Mouse (Mus musculus): Measurements from ENCODE around the gene Foxp1. TPM values are rescaled to one million over a fixed set of nuclear protein-coding genes. Genes with fewer than 3 reads are reported as not detected.
A peak's percentile ranks its signal among the peaks of the same experiment; 100 is the strongest.

Gene Foxp1
- polyA plus RNA-seq, 2 experiments: 7.9 to 10.6 TPM

- H3K9ac ChIP-seq (replicated peaks): no peak overlapping the region
- ATAC-seq (ENCODE audit: insufficient read depth) (no peak), DNase-seq (ENCODE audit: low read depth in 3 of 3, low spot score in 3 of 3) (no peak)
- 33% methylated on average over 2 of the region's 2 CpGs for WGBS (ENCODE audit: insufficient replicate concordance)
- H3K4me1 ChIP-seq (replicated peaks; ENCODE audit: control insufficient read depth in 2 of 2, insufficient read depth in 2 of 2, low read length in 1 of 2): peaks cover 0 to 10% of the 10 kb centered on the region in 2 experiments; a peak in 2 of 4 replicates
- no peaks in the 10 kb centered on the region for H3K27me3 ChIP-seq (ENCODE audit: control insufficient read depth, insufficient read depth, low read length)
- no peak overlapping the region for H3K27ac ChIP-seq
- H3K4me2 ChIP-seq (ENCODE audit: low read depth): no peak overlapping the region
- TF ChIP-seq CTCF (IDR thresholded peaks at IDR 0.05; ENCODE audit: low read depth) (no peak), EP300 (IDR thresholded peaks at IDR 0.05; ENCODE audit: low read depth) (no peak)
- H3K4me3 ChIP-seq (ENCODE audit: insufficient read depth in 1 of 2, low read depth in 2 of 2, low read length in 2 of 2): no peak overlapping the region
- H3K36me3 ChIP-seq (replicated peaks; ENCODE audit: control insufficient read depth, insufficient read depth, low read depth): no peaks in the 10 kb centered on the region
- no peaks in the 10 kb centered on the region for H3K9me3 ChIP-seq (ENCODE audit: control insufficient read depth, low read length)
These were observed 264.8 kb downstream of the Foxp1 start for GRCm38 (mm10) chr6:99257676-99258075.

- no peak for DNase-seq (ENCODE audit: low read depth in 3 of 3, low spot score in 3 of 3)
- ATAC-seq (ENCODE audit: insufficient read depth): no peak
- Histone ChIP-seq H3K4me2 (ENCODE audit: low read depth) (no peak overlapping the region), H3K4me3 (ENCODE audit: insufficient read depth in 1 of 2, low read depth in 2 of 2, low read length in 2 of 2) (no peak overlapping the region), H3K27me3 (ENCODE audit: control insufficient read depth, insufficient read depth, low read length) (no peaks in the 10 kb centered on the region), H3K27ac (no peak overlapping the region), H3K9ac (replicated peaks) (no peak overlapping the region), H3K9me3 (ENCODE audit: control insufficient read depth, low read length) (no peaks in the 10 kb centered on the region), H3K36me3 (replicated peaks; ENCODE audit: control insufficient read depth, insufficient read depth, low read depth) (no peaks in the 10 kb centered on the region), H3K4me1 (replicated peaks; ENCODE audit: control insufficient read depth in 2 of 2, insufficient read depth in 2 of 2, low read length in 1 of 2) (0 out of 4 replicates have a peak, but pooled peaks cover 0 to 4% of the 10 kb centered on the region in 2 experiments)
- TF ChIP-seq EP300 (IDR thresholded peaks at IDR 0.05; ENCODE audit: low read depth) (no peak), CTCF (IDR thresholded peaks at IDR 0.05; ENCODE audit: low read depth) (no peak)
- WGBS (ENCODE audit: insufficient replicate concordance): 64% methylated on average over 8 of the region's 8 CpGs
These were observed 269.2 kb downstream of the Foxp1 start for GRCm38 (mm10) chr6:99253331-99253730.

GRCm38 (mm10) chr6:99252816-99253215 lies 269.7 kb downstream of the Foxp1 start:
- H3K4me2 ChIP-seq (ENCODE audit: low read depth): no peak overlapping the region
- no peaks in the 10 kb centered on the region for H3K36me3 ChIP-seq (replicated peaks; ENCODE audit: control insufficient read depth, insufficient read depth, low read depth)
- no peak for DNase-seq (ENCODE audit: low read depth in 3 of 3, low spot score in 3 of 3)
- no peak for ATAC-seq (ENCODE audit: insufficient read depth)
- WGBS (ENCODE audit: insufficient replicate concordance): 57% methylated on average over 5 of the region's 5 CpGs
- H3K27me3 ChIP-seq (ENCODE audit: control insufficient read depth, insufficient read depth, low read length): no peaks in the 10 kb centered on the region
- H3K4me3 ChIP-seq (ENCODE audit: insufficient read depth in 1 of 2, low read depth in 2 of 2, low read length in 2 of 2): no peak overlapping the region
- H3K9me3 ChIP-seq (ENCODE audit: control insufficient read depth, low read length): no peaks in the 10 kb centered on the region
- H3K4me1 ChIP-seq (replicated peaks; ENCODE audit: control insufficient read depth in 2 of 2, insufficient read depth in 2 of 2, low read length in 1 of 2): 0 out of 4 replicates have a peak, but pooled peaks cover 0 to 4% of the 10 kb centered on the region in 2 experiments
- H3K27ac ChIP-seq: no peak overlapping the region
- H3K9ac ChIP-seq (replicated peaks): no peak overlapping the region
- TF ChIP-seq CTCF (IDR thresholded peaks at IDR 0.05; ENCODE audit: low read depth) (no peak), EP300 (IDR thresholded peaks at IDR 0.05; ENCODE audit: low read depth) (no peak)

- Histone ChIP-seq H3K36me3 (replicated peaks; ENCODE audit: control insufficient read depth, insufficient read depth, low read depth) (no peaks in the 10 kb centered on the region), H3K27me3 (ENCODE audit: control insufficient read depth, insufficient read depth, low read length) (no peaks in the 10 kb centered on the region), H3K27ac (no peak overlapping the region), H3K4me3 (ENCODE audit: insufficient read depth in 1 of 2, low read depth in 2 of 2, low read length in 2 of 2) (no peak overlapping the region), H3K9me3 (ENCODE audit: control insufficient read depth, low read length) (no peaks in the 10 kb centered on the region), H3K4me1 (replicated peaks; ENCODE audit: control insufficient read depth in 2 of 2, insufficient read depth in 2 of 2, low read length in 1 of 2) (0 out of 4 replicates have a peak, but pooled peaks cover 0 to 4% of the 10 kb centered on the region in 2 experiments), H3K4me2 (ENCODE audit: low read depth) (no peak overlapping the region), H3K9ac (replicated peaks) (no peak overlapping the region)
- TF ChIP-seq CTCF (IDR thresholded peaks at IDR 0.05; ENCODE audit: low read depth) (peak; percentile 40), EP300 (IDR thresholded peaks at IDR 0.05; ENCODE audit: low read depth) (no peak)
- no peak for DNase-seq (ENCODE audit: low read depth in 3 of 3, low spot score in 3 of 3)
- no peak for ATAC-seq (ENCODE audit: insufficient read depth)
- 54% methylated on average over 4 of the region's 4 CpGs for WGBS (ENCODE audit: insufficient replicate concordance)
These were observed 270.6 kb downstream of the Foxp1 start for GRCm38 (mm10) chr6:99251924-99252323.

GRCm38 (mm10) chr6:99251222-99251621 lies 271.3 kb downstream of the Foxp1 start:
- no peaks in the 10 kb centered on the region for H3K27me3 ChIP-seq (ENCODE audit: control insufficient read depth, insufficient read depth, low read length)
- TF ChIP-seq EP300 (IDR thresholded peaks at IDR 0.05; ENCODE audit: low read depth) (no peak), CTCF (IDR thresholded peaks at IDR 0.05; ENCODE audit: low read depth) (no peak)
- H3K9me3 ChIP-seq (ENCODE audit: control insufficient read depth, low read length): no peaks in the 10 kb centered on the region
- no peak for ATAC-seq (ENCODE audit: insufficient read depth)
- H3K36me3 ChIP-seq (replicated peaks; ENCODE audit: control insufficient read depth, insufficient read depth, low read depth): no peaks in the 10 kb centered on the region
- H3K9ac ChIP-seq (replicated peaks): no peak overlapping the region
- no peak overlapping the region for H3K4me3 ChIP-seq (ENCODE audit: insufficient read depth in 1 of 2, low read depth in 2 of 2, low read length in 2 of 2)
- no peak for DNase-seq (ENCODE audit: low read depth in 3 of 3, low spot score in 3 of 3)
- 0 out of 4 replicates have a peak, but pooled peaks cover 0 to 4% of the 10 kb centered on the region in 2 experiments for H3K4me1 ChIP-seq (replicated peaks; ENCODE audit: control insufficient read depth in 2 of 2, insufficient read depth in 2 of 2, low read length in 1 of 2)
- no peak overlapping the region for H3K4me2 ChIP-seq (ENCODE audit: low read depth)
- WGBS (ENCODE audit: insufficient replicate concordance): 81% methylated on average over 3 of the region's 3 CpGs
- no peak overlapping the region for H3K27ac ChIP-seq
